Mouse (Mus musculus) Muller cell, postnatal 12 days (primary cell): ENCODE measurements around the gene Rtl10.

Experiments used
- DNase-seq: peaks from one replicate; pipeline ENCODE4 v3.0.0-alpha.2; 2015; ENCODE audit errors: inconsistent ontology term

Gene Rtl10

GRCm38 (mm10) chr16:18498558-18498990 is at the start of gene Rtl10, which contains the start of gene Gnb1l:
Gene Rtl10 (plus strand): TSS chr16:18498901.
Gene Gnb1l (plus strand): TSS chr16:18498713.
- DNase-seq = peak; percentile 97

- DNase-seq = no peak
Measured at GRCm38 (mm10) chr16:18449005-18449404, 49.7 kb upstream of the Rtl10 start.

- DNase-seq = peak; percentile 89
Measured at GRCm38 (mm10) chr16:18451486-18452181, 47.1 kb upstream of the Rtl10 start.

- no peak for DNase-seq
Measured at GRCm38 (mm10) chr16:18452361-18452862, 46.3 kb upstream of the Rtl10 start.

GRCm38 (mm10) chr16:18453846-18454245 is 44.9 kb upstream of the Rtl10 start:
- no peak for DNase-seq

- no peak for DNase-seq
Measured at GRCm38 (mm10) chr16:18455407-18455806, 43.3 kb upstream of the Rtl10 start.

GRCm38 (mm10) chr16:18458661-18459060 is 40.0 kb upstream of the Rtl10 start:
- no peak for DNase-seq

GRCm38 (mm10) chr16:18459335-18459954 is 39.3 kb upstream of the Rtl10 start:
- peak; percentile 42 for DNase-seq

- peak; percentile 70 for DNase-seq
Measured at GRCm38 (mm10) chr16:18459955-18460370, 38.7 kb upstream of the Rtl10 start.

- no peak for DNase-seq
Measured at GRCm38 (mm10) chr16:18460826-18461225, 37.9 kb upstream of the Rtl10 start.

GRCm38 (mm10) chr16:18462031-18462430 is 36.7 kb upstream of the Rtl10 start:
- no peak for DNase-seq

- no peak for DNase-seq
Measured at GRCm38 (mm10) chr16:18462598-18462997, 36.1 kb upstream of the Rtl10 start.

GRCm38 (mm10) chr16:18464271-18464670 is 34.4 kb upstream of the Rtl10 start:
- no peak for DNase-seq

- DNase-seq = no peak
Measured at GRCm38 (mm10) chr16:18470829-18471228, 27.9 kb upstream of the Rtl10 start.

- peak; percentile 25 for DNase-seq
Measured at GRCm38 (mm10) chr16:18471381-18471955, 27.2 kb upstream of the Rtl10 start.

GRCm38 (mm10) chr16:18471976-18472375 is 26.7 kb upstream of the Rtl10 start:
- no peak for DNase-seq

GRCm38 (mm10) chr16:18472416-18472815 is 26.3 kb upstream of the Rtl10 start:
- DNase-seq = no peak

GRCm38 (mm10) chr16:18472976-18473375 is 25.7 kb upstream of the Rtl10 start:
- no peak for DNase-seq

GRCm38 (mm10) chr16:18474021-18474420 is 24.7 kb upstream of the Rtl10 start:
- DNase-seq = no peak

GRCm38 (mm10) chr16:18477996-18478395 is 20.7 kb upstream of the Rtl10 start:
- DNase-seq = no peak

GRCm38 (mm10) chr16:18479667-18480066 is 19.0 kb upstream of the Rtl10 start:
- no peak for DNase-seq

- DNase-seq = no peak
Measured at GRCm38 (mm10) chr16:18480933-18481485, 17.7 kb upstream of the Rtl10 start.
